Mouse (Mus musculus): ENCODE data around the gene P4hb.

GRCm38 (mm10) chr11:120608241-120609034, 35.4 kb upstream of the P4hb start, which contains the start of gene Npb:
- TF ChIP-seq GATA1 (IDR thresholded peaks at IDR 0.05; ENCODE audit: borderline replicate concordance, low read length) (no peak), FLI1 (IDR thresholded peaks at IDR 0.05; ENCODE audit: low read length) (no peak)

Measured in megakaryocyte, embryonic 14.5 days (primary cell).